Mouse (Mus musculus) kidney, adult 2 months (tissue): ENCODE data around the gene Senp3.

Experiments used
- CTCF ChIP-seq: fragments of 200-500 bp; conservative IDR thresholded peaks from 2 replicates; pipeline ENCODE4 v1.5.1; 2011; ENCODE audit warnings: low read depth, mild to moderate bottlenecking, control low read depth, low read length, moderate library complexity, mixed read lengths; ENCODE audit not compliant: insufficient read depth, insufficient read length
- POLR2A ChIP-seq: fragments of 200-500 bp; IDR thresholded peaks from one replicate; pipeline ENCODE4 v1.6.1; 2011; ENCODE audit warnings: low read depth, low read length, control low read depth

DNA sequence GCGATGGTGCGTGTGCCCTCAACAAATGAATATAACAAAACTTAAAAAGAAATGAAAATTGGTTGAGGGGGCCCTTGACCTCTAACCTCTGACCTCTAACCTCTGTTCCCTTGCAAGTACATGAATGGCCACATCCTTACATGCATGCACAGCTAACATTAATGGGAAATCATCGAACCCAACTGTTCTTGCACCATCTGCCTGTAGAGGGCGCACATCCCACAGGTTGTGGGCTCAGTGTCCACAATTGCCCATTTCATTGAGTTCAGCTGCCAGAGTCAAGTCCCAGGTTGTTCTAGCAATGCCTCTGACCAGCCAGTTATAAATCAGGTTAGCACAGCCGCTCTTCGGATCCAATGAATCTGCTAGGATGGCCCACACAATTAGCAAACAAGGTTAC, 53.6 kb downstream of the Senp3 start:
- TF ChIP-seq POLR2A (no peak), CTCF (peak; percentile 99)
